Mouse (Mus musculus) cerebellum, postnatal 10 days (tissue): ENCODE measurements around the gene Gm20388.

ENCODE experiments used
- DNase-seq, 2 experiments: peaks; one replicate each; pipeline ENCODE4 v3.0.0; 2021; ENCODE audit warnings: mixed read lengths in 2 of 2

Gene Gm20388

GRCm38 (mm10) chr8:122288344-122288743 lies 2377.7 kb downstream of the Gm20388 start:
- peak in 1 of 2 experiments; percentile 64 for DNase-seq

- DNase-seq, result no peak
Observed at GRCm38 (mm10) chr8:122291075-122291474, 2380.4 kb downstream of the Gm20388 start.

- DNase-seq, result peak in 1 of 2 experiments; percentile 46
Observed at GRCm38 (mm10) chr8:122291549-122291948, 2380.9 kb downstream of the Gm20388 start.

- DNase-seq, result no peak
Observed at GRCm38 (mm10) chr8:122293484-122293883, 2382.8 kb downstream of the Gm20388 start.

GRCm38 (mm10) chr8:122294273-122294683 lies 2383.6 kb downstream of the Gm20388 start:
- DNase-seq, result peak; percentile 59 to 61

- peak; percentile 62 to 68 for DNase-seq
Observed at GRCm38 (mm10) chr8:122295389-122295788, 2384.7 kb downstream of the Gm20388 start.

- DNase-seq, result peak; percentile 93 to 96
Observed at GRCm38 (mm10) chr8:122296173-122297001, 2385.7 kb downstream of the Gm20388 start.

GRCm38 (mm10) chr8:122299581-122300254 lies 2389.1 kb downstream of the Gm20388 start:
- no peak for DNase-seq

- no peak for DNase-seq
Observed at GRCm38 (mm10) chr8:122301081-122301480, 2390.4 kb downstream of the Gm20388 start.

GRCm38 (mm10) chr8:122301866-122302265 lies 2391.2 kb downstream of the Gm20388 start:
- peak in 1 of 2 experiments; percentile 48 for DNase-seq

GRCm38 (mm10) chr8:122303451-122303850 lies 2392.8 kb downstream of the Gm20388 start:
- no peak for DNase-seq

GRCm38 (mm10) chr8:122304058-122304457 lies 2393.4 kb downstream of the Gm20388 start:
- no peak for DNase-seq

- DNase-seq, result peak; percentile 52
Observed at GRCm38 (mm10) chr8:122306660-122307399, 2396.2 kb downstream of the Gm20388 start.

GRCm38 (mm10) chr8:122307836-122308235 lies 2397.2 kb downstream of the Gm20388 start:
- peak; percentile 95 to 97 for DNase-seq

- DNase-seq, result no peak
Observed at GRCm38 (mm10) chr8:122309272-122309671, 2398.6 kb downstream of the Gm20388 start.

- DNase-seq, result no peak
Observed at GRCm38 (mm10) chr8:122311115-122311514, 2400.5 kb downstream of the Gm20388 start.

- no peak for DNase-seq
Observed at GRCm38 (mm10) chr8:122312553-122312952, 2401.9 kb downstream of the Gm20388 start.

- DNase-seq, result no peak
Observed at GRCm38 (mm10) chr8:122313310-122313709, 2402.7 kb downstream of the Gm20388 start.

- DNase-seq, result no peak
Observed at GRCm38 (mm10) chr8:122314899-122315496, 2404.4 kb downstream of the Gm20388 start.

- DNase-seq, result no peak
Observed at GRCm38 (mm10) chr8:122316402-122316801, 2405.8 kb downstream of the Gm20388 start.

- no peak for DNase-seq
Observed at GRCm38 (mm10) chr8:122317918-122318475, 2407.4 kb downstream of the Gm20388 start.

- no peak for DNase-seq
Observed at GRCm38 (mm10) chr8:122319045-122319707, 2408.5 kb downstream of the Gm20388 start.
